Mouse (Mus musculus) heart, postnatal 0 days (tissue): ENCODE measurements around the gene Klf13.

Experiments
- CTCF ChIP-seq: IDR thresholded peaks from 2 replicates; pipeline ENCODE4 v1.5.1; 2016; ENCODE audit warnings: antibody characterized with exemption, control low read depth, low read depth
- EP300 ChIP-seq: IDR thresholded peaks from 2 replicates; pipeline ENCODE4 v1.6.1; 2016; ENCODE audit warnings: antibody characterized with exemption, low read depth

DNA sequence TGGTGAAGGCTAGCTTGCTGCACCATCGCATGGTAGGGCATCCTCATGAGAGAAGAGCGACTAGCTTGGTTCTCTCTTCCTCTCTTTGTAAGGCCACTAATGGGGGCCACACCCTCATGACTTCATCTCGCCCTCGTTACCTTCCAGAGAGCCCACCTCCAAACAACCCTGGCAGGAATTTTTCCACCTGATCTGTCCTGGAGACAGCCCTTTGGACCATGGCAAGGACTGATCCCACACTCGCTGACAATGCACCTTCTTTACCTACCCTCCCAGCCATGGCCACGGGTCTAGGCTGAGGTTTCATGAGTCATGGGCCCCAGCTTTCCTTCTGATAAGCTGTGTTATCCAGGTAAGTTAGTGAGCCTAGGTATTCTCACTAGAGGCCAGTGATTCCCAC lies 77.6 kb downstream of the Klf13 start:
- TF ChIP-seq CTCF (no peak), EP300 (no peak)
